Mouse (Mus musculus): Measurements from ENCODE around the gene Ndufab1. TPM values are rescaled to one million over a fixed set of nuclear protein-coding genes. Genes with fewer than 3 reads are reported as not detected.

Gene Ndufab1
- polyA plus RNA-seq, 1 experiment from 2014 or later: 633 TPM

DNA sequence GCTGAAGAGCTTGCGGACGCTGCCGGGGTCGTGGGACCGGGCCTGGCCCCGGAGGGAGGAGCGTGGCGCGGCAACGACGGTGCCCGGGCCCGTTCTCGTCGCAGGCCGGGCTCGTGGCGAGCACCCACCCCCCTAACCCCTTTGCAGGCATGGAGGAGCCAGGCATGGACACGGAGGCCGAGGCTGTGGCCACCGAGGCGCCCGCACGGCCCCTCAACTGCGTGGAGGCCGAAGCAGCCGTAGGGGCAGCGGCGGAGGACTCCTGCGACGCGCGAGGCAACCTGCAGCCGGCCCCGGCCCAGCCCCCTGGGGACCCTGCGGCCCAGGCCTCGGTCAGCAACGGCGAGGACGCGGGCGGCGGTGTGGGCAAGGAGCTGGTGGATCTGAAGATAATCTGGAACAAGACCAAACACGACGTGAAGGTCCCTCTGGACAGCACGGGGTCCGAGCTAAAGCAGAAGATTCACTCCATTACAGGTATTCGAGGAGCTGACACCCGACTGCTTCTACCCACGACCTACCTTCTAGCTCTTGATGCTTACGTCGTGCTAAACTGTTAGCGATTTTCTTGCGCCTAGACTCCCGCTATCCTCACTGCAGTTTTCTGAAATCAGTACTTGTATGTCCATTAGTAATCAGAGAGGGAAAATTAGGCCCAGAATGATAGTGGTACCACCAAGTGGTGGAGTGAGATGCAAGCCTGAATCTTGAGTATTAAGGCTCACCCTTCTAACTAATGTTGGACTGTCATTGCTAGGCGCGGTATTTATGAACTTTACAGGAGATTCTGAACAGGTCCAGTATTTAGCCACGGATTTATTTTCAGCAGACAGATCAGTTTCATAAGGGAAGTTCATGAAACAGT is 33.9 kb downstream of the Ndufab1 start:
- under 1% methylated on average over 58 of the region's 58 CpGs for WGBS

DNA sequence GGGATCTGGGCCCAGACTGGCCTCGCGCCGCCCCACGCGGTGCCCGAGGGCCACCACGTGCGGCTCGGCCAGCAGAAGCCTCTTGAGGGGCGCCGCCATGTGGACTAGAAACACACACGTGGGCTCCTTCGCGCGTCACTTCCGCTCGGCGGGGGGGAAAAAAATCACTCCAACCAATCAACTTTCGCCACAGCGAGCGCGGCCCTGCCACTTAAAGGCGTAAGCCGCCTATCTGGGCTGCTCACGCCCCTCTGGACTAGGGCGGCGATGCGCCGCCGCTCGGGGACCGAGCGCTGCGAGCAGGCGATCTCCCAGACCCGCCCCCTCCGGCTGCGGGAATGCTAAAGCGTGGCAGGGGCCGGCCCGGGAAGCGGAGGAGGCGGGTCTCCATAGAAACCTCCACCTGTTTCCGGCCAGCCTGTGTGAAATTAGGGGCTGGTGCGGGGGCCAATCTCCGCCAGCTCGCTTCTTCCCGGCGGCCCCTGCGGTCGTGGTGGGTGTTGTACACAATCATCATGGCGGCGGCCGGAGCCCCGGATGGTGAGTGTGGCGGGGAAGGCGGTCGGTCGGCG is 34.7 kb downstream of the Ndufab1 start, which contains the start of the genes Ubfd1 and Ears2:
TSS of gene Ubfd1 (plus strand) at position 231 of the 572 bp plus-strand sequence.
TSS of gene Ears2 (minus strand) at position 319 of the 572 bp plus-strand sequence.
- 0% methylated on average over 60 of the region's 60 CpGs for WGBS
- peaks cover 38% of the 10 kb centered on the region for H3K36me3 ChIP-seq (ENCODE audit: insufficient read depth)
- H3K4me1 ChIP-seq (ENCODE audit: insufficient read depth): 0 out of 2 replicates have a peak, but pooled peaks cover 4% of the 10 kb centered on the region
- peak within 1 kb of the TSS; percentile 91 for H3K4me2 ChIP-seq
- H3K27me3 ChIP-seq (ENCODE audit: insufficient read depth, low read length): no peaks in the 10 kb centered on the region
- H3K9me3 ChIP-seq (ENCODE audit: low read depth, low read length): no peaks in the 10 kb centered on the region
- TF ChIP-seq CTCF (IDR thresholded peaks at IDR 0.05; ENCODE audit: low read depth): peak; percentile 24; the same call in 1 of the 2 replicates
- H3K27ac ChIP-seq (ENCODE audit: low read depth): peak within 1 kb of the TSS; percentile 94
- DNase-seq: peak; percentile 99
- peak within 1 kb of the TSS; percentile 93 for H3K9ac ChIP-seq
- peak within 1 kb of the TSS; percentile 100 for H3K4me3 ChIP-seq (ENCODE audit: low read depth, low read length)
- ATAC-seq (ENCODE audit: insufficient read depth): peak; percentile 99

More for the DNA sequence above, 33.9 kb downstream of the Ndufab1 start:
- peak overlapping the region; percentile 93 for H3K9ac ChIP-seq
- peak overlapping the region; percentile 91 for H3K4me2 ChIP-seq
- peaks cover 39% of the 10 kb centered on the region for H3K36me3 ChIP-seq (ENCODE audit: insufficient read depth)
- H3K4me1 ChIP-seq (ENCODE audit: insufficient read depth): 0 out of 2 replicates have a peak, but pooled peaks cover 4% of the 10 kb centered on the region
- H3K27ac ChIP-seq (ENCODE audit: low read depth): peak overlapping the region; percentile 94
- no peaks in the 10 kb centered on the region for H3K27me3 ChIP-seq (ENCODE audit: insufficient read depth, low read length)
- no peak; the same call in 1 of the 2 replicates for TF ChIP-seq CTCF (IDR thresholded peaks at IDR 0.05; ENCODE audit: low read depth)
- H3K9me3 ChIP-seq (ENCODE audit: low read depth, low read length): no peaks in the 10 kb centered on the region
- ATAC-seq (ENCODE audit: insufficient read depth) (no peak; the same call in 1 of the 2 replicates), DNase-seq (peak; percentile 52)
- peak overlapping the region; percentile 100 for H3K4me3 ChIP-seq (ENCODE audit: low read depth, low read length)

DNA sequence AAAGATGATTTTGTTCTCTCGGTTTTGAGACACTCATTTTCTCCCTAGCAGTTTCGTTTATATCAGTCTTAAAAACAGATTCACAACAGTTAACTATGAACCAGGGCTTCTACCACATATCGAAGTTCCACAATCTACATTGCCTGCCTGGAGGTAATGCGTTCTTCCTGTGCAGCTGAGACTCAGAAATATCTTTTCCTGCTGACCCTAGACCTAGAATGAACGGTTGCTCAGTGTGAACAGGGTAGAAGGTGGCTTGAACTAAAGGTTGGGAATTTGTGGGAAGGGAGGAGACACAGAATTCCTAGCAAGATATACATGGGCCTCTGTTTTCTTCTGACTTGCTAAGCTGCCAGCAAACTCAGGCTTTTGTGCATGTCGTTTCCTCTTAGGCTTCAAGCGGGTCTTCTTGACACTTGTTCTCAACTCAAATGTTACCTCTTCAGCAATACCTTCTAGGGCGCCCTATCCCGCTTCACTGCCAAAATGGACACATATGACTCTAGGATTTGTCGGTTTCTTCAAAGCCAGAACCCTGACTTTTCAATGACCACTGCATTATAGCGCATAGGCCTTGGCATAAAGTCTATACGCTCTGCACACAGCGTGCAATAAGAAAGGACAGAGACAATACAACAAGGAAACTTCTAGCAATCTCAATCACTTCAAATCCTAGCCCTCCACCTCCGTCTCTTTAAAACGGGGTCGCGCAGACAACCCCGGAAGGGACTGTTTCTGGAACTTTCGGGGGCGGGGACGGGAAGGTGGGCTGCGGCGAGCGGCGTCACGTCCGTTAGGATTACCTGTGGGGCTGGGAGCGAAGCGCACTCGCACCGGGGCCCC is 35.4 kb downstream of the Ndufab1 start:
- DNase-seq (no peak), ATAC-seq (ENCODE audit: insufficient read depth) (no peak; the same call in 1 of the 2 replicates)
- Histone ChIP-seq H3K27me3 (ENCODE audit: insufficient read depth, low read length) (no peaks in the 10 kb centered on the region), H3K4me2 (peak overlapping the region; percentile 91), H3K4me1 (ENCODE audit: insufficient read depth) (0 out of 2 replicates have a peak, but pooled peaks cover 4% of the 10 kb centered on the region), H3K9me3 (ENCODE audit: low read depth, low read length) (no peaks in the 10 kb centered on the region), H3K36me3 (ENCODE audit: insufficient read depth) (peaks cover 37% of the 10 kb centered on the region), H3K4me3 (ENCODE audit: low read depth, low read length) (peak overlapping the region; percentile 100), H3K9ac (peak overlapping the region; percentile 93), H3K27ac (ENCODE audit: low read depth) (peak overlapping the region; percentile 94)
- no peak for TF ChIP-seq CTCF (IDR thresholded peaks at IDR 0.05; ENCODE audit: low read depth)
- WGBS: 13% methylated on average over 31 of the region's 31 CpGs

DNA sequence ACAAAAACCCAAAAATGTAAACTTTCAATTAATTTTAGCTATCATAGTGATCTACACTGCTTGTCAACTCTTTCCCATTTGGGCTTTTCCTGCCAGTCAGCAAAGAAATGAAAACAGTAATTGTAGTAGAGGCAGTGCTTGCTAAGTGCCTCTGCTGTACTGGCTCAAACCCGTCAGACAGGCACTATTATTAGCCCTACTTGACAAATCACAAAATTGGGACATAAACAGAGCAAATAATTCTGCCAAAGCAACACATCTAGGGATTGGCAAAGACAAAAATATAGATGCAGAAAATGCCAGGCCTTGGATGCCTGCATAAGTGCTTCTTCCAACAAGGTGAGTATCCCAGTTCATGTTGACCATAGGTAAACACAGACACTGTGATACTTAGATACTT is 36.0 kb downstream of the Ndufab1 start:
- no peaks in the 10 kb centered on the region for H3K27me3 ChIP-seq (ENCODE audit: insufficient read depth, low read length)
- peak overlapping the region; percentile 94; the same call in 1 of the 2 replicates for H3K27ac ChIP-seq (ENCODE audit: low read depth)
- peaks cover 38% of the 10 kb centered on the region for H3K36me3 ChIP-seq (ENCODE audit: insufficient read depth)
- H3K4me1 ChIP-seq (ENCODE audit: insufficient read depth): 0 out of 2 replicates have a peak, but pooled peaks cover 4% of the 10 kb centered on the region
- no peak for ATAC-seq (ENCODE audit: insufficient read depth)
- H3K9me3 ChIP-seq (ENCODE audit: low read depth, low read length): no peaks in the 10 kb centered on the region
- H3K4me2 ChIP-seq: peak overlapping the region; percentile 91
- no peak for DNase-seq
- peak overlapping the region; percentile 93; the same call in 1 of the 2 replicates for H3K9ac ChIP-seq
- no peak for TF ChIP-seq CTCF (IDR thresholded peaks at IDR 0.05; ENCODE audit: low read depth)
- H3K4me3 ChIP-seq (ENCODE audit: low read depth, low read length): peak overlapping the region; percentile 100; the same call in 1 of the 2 replicates
- WGBS: 51% methylated on average over 1 of the region's 1 CpGs

DNA sequence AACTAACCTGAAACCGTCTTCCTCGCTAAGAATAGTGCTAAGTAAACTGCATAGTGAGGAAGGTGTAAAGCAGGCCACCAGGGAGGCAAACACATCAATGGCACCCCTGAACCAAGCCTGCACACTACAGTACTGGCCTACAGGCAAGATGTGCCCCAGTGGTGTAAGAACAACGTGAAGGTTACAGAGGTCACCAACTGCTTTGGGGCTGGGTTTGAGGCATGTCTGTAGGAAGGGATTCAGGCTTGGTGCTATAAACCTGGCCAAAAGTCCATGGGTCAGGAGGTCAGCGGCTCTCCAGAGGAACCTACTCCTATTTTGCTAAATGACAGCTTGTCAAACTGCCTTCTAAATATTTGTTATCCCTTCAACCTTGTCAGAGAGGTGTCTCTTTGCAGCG is 45.1 kb downstream of the Ndufab1 start:
- TF ChIP-seq CTCF (IDR thresholded peaks at IDR 0.05; ENCODE audit: low read depth): no peak
- ATAC-seq (ENCODE audit: insufficient read depth) (no peak), DNase-seq (no peak)
- H3K9ac ChIP-seq: no peak overlapping the region
- no peaks in the 10 kb centered on the region for H3K9me3 ChIP-seq (ENCODE audit: low read depth, low read length)
- H3K4me3 ChIP-seq (ENCODE audit: low read depth, low read length): no peak overlapping the region
- H3K4me2 ChIP-seq: no peak overlapping the region
- no peaks in the 10 kb centered on the region for H3K27me3 ChIP-seq (ENCODE audit: insufficient read depth, low read length)
- H3K36me3 ChIP-seq (ENCODE audit: insufficient read depth): peaks cover 54% of the 10 kb centered on the region
- WGBS: 85% methylated on average over 5 of the region's 5 CpGs
- H3K27ac ChIP-seq (ENCODE audit: low read depth): no peak overlapping the region
- no peaks in the 10 kb centered on the region for H3K4me1 ChIP-seq (ENCODE audit: insufficient read depth)

DNA sequence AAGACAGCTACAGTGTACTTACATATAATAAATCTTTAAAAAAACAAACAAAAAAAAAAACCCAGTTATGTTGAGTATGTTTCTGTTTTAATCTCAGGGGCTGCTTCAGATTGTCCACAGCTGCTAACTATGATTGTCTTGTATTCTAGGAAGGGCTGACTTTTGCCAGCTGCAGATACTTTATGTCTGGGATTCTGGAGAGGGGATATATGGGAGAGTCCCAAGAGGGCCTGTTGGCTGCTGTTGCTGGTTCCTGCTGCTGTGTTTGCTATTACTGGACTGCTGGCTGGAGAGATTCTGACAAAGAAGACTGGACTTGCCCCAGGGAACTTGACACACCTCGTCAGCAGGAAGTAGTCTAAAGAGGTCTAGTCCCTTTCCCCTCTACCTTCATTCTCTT is 50.9 kb downstream of the Ndufab1 start:
- no peak for ATAC-seq (ENCODE audit: insufficient read depth)
- H3K27ac ChIP-seq (ENCODE audit: low read depth): no peak overlapping the region
- no peak for TF ChIP-seq CTCF (IDR thresholded peaks at IDR 0.05; ENCODE audit: low read depth)
- H3K36me3 ChIP-seq (ENCODE audit: insufficient read depth): peaks cover 44% of the 10 kb centered on the region
- no peak overlapping the region for H3K4me3 ChIP-seq (ENCODE audit: low read depth, low read length)
- DNase-seq: no peak
- no peak overlapping the region for H3K9ac ChIP-seq
- H3K4me2 ChIP-seq: no peak overlapping the region
- no peaks in the 10 kb centered on the region for H3K27me3 ChIP-seq (ENCODE audit: insufficient read depth, low read length)
- no peaks in the 10 kb centered on the region for H3K4me1 ChIP-seq (ENCODE audit: insufficient read depth)
- WGBS: 76% methylated on average over 1 of the region's 1 CpGs
- H3K9me3 ChIP-seq (ENCODE audit: low read depth, low read length): no peaks in the 10 kb centered on the region

All from lung, embryonic 14.5 days (tissue).